Mouse (Mus musculus) macrophage (primary cell): ENCODE data around the gene Cnot6. TPM values are rescaled to one million over a fixed set of nuclear protein-coding genes. Genes with fewer than 3 reads are reported as not detected.

Experiments
- H3K27ac ChIP-seq: fragments of 350-480 bp; formaldehyde crosslinking; 2 replicates; pipeline ENCODE4 v1.9.0; 2021
- H3K36me3 ChIP-seq: fragments of 350-480 bp; formaldehyde crosslinking; 2 replicates; pipeline ENCODE4 v1.9.0; 2021; ENCODE audit errors: inconsistent target
- H3K4me3 ChIP-seq: fragments of 350-480 bp; formaldehyde crosslinking; 2 replicates; pipeline ENCODE4 v1.9.0; 2021; ENCODE audit errors: inconsistent target
- H3K79me2 ChIP-seq: fragments of 350-480 bp; formaldehyde crosslinking; 2 replicates; pipeline ENCODE4 v1.9.0; 2021; ENCODE audit errors: inconsistent target
- WGBS: methylation state at CpG from one replicate; pipeline ENCODE4 v1.1.7; 2026; ENCODE audit warnings: inconsistent platforms; ENCODE audit not compliant: missing documents; 5-methylcytosine and 5-hydroxymethylcytosine counted together
- polyA plus RNA-seq: library from polyadenylated mRNA; stranded (reverse); fragments of 250-400 nt; gene quantifications from 3 replicates; pipeline ENCODE4 v1.2.4, GENCODE M21; 2018; ENCODE audit warnings: inconsistent platforms

The Cnot6 gene
- polyA plus RNA-seq, 1 experiment from 2014 or later: 24.6 TPM

- no peak overlapping the region for H3K27ac ChIP-seq
- H3K79me2 ChIP-seq: peaks cover 99% of the 10 kb centered on the region
- peaks cover 15% of the 10 kb centered on the region; the same call in 1 of the 2 replicates for H3K36me3 ChIP-seq
- H3K4me3 ChIP-seq: no peak overlapping the region
- WGBS: 85% methylated on average over 2 of the region's 2 CpGs
Observed at GRCm38 (mm10) chr11:49696472-49696871, 16.1 kb downstream of the Cnot6 start.

DNA sequence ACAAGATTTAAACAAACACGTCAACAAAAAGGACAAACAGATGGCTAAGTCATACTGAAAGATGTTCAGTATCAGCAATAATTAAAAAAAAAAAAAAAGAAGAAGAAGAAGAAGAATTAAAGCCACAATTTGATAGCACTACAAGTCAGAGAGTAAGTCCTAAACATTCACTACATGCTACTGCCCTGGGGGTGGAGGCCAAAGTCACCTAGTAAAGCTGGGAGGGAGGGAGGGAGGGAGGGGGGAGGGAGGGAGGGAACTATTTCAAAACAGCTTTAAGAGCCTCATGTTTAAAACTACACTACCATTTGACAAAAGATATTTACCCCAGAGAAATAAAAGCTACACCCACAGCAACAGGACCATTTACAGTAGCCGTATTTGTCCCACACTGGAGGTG lies 16.8 kb downstream of the Cnot6 start:
- Histone ChIP-seq H3K27ac (no peak overlapping the region), H3K36me3 (peaks cover 11% of the 10 kb centered on the region; the same call in 1 of the 2 replicates), H3K79me2 (peaks cover 99% of the 10 kb centered on the region), H3K4me3 (no peak overlapping the region)
- 100% methylated on average over 1 of the region's 2 CpGs for WGBS

- H3K4me3 ChIP-seq: no peak overlapping the region
- peaks cover 11% of the 10 kb centered on the region; the same call in 1 of the 2 replicates for H3K36me3 ChIP-seq
- peaks cover 99% of the 10 kb centered on the region for H3K79me2 ChIP-seq
- no peak overlapping the region for H3K27ac ChIP-seq
- WGBS: 98% methylated on average over 3 of the region's 3 CpGs
Observed at GRCm38 (mm10) chr11:49695013-49695412, 17.5 kb downstream of the Cnot6 start.

GRCm38 (mm10) chr11:49684237-49684973 lies 28.1 kb downstream of the Cnot6 start:
- H3K27ac ChIP-seq: no peak overlapping the region
- peaks cover 61% of the 10 kb centered on the region for H3K36me3 ChIP-seq
- H3K4me3 ChIP-seq: no peak overlapping the region
- 88% methylated on average over 5 of the region's 12 CpGs for WGBS
- peaks cover 15% of the 10 kb centered on the region for H3K79me2 ChIP-seq

DNA sequence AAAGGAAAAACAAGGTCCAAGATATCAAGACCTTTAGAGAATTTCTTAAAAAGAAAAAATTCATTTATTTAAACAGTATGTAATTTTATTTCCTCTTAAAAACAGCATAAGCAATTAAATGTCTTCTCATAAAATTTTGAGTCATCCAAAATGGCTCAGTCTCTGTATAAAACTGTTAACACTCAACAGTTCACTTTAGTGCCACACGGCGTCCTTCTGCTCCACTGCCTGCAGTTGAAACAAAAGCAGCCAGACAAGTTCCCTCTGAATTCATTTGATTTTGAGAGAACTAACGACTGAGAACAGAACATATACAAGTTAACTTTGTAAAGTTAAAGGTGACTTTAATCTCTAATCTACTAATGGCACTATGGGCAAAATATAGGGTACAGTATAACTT lies 39.1 kb downstream of the Cnot6 start:
- Histone ChIP-seq H3K27ac (no peak overlapping the region), H3K36me3 (peaks cover 36% of the 10 kb centered on the region), H3K79me2 (no peaks in the 10 kb centered on the region), H3K4me3 (no peak overlapping the region)
- 95% methylated on average over 3 of the region's 3 CpGs for WGBS

DNA sequence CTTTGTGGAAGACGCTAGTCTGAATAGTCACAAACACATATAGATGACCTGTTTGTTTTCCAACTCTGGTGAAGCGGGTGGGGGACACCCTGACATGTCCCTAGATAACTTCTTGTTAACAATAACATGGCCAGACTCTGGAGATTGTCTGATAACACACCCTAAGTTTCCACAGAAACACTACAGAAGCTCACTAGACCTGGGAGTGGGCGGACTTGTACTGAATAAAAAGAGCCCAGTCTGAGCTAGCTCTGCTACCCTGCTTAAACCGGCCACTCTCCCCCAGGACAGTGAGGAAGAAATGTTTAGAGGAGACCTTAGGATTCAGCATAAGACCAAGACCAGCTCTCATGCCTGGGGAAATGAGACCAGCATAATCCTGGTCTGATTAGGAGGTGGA lies 47.1 kb downstream of the Cnot6 start:
- Histone ChIP-seq H3K36me3 (no peaks in the 10 kb centered on the region), H3K79me2 (no peaks in the 10 kb centered on the region), H3K4me3 (no peak overlapping the region), H3K27ac (no peak overlapping the region)
- 79% methylated on average over 4 of the region's 4 CpGs for WGBS

GRCm38 (mm10) chr11:49664262-49665140 lies 48.0 kb downstream of the Cnot6 start:
- no peak overlapping the region for H3K4me3 ChIP-seq
- H3K27ac ChIP-seq: no peak overlapping the region
- H3K79me2 ChIP-seq: no peaks in the 10 kb centered on the region
- 55% methylated on average over 12 of the region's 12 CpGs for WGBS
- no peaks in the 10 kb centered on the region for H3K36me3 ChIP-seq

DNA sequence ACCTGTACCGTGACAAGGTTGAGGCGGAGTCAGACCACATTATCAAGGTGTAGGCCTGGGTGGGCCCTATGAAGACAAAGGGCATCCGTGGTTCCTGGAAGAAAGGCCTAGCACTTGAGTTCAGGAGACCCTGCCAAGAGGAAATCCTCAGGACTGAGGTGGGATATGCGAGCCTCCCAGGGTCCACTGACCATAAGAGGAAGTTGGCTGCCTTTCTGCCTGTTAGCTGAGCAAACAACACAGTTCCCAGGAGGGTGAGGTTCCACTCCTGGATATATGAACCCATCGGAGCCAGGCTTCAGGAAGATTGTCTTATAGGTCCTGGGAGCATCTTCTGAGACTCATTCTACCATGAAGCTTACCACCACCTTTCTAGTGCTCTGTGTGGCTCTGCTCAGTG lies 49.2 kb downstream of the Cnot6 start, which contains the start of gene Scgb3a1:
Gene Scgb3a1 (plus strand): TSS at position 301 of the 400 bp plus-strand sequence.
- H3K27ac ChIP-seq: no peak within 1 kb of the TSS
- no peaks in the 10 kb centered on the region for H3K79me2 ChIP-seq
- H3K36me3 ChIP-seq: no peaks in the 10 kb centered on the region
- 51% methylated on average over 5 of the region's 5 CpGs for WGBS
- H3K4me3 ChIP-seq: no peak within 1 kb of the TSS

- H3K79me2 ChIP-seq: no peaks in the 10 kb centered on the region
- H3K4me3 ChIP-seq: no peak overlapping the region
- H3K27ac ChIP-seq: no peak overlapping the region
- WGBS: 75% methylated on average over 15 of the region's 15 CpGs
- H3K36me3 ChIP-seq: no peaks in the 10 kb centered on the region
Observed at GRCm38 (mm10) chr11:49662292-49662780, 50.2 kb downstream of the Cnot6 start.

GRCm38 (mm10) chr11:49659470-49659799 lies 53.1 kb downstream of the Cnot6 start:
- Histone ChIP-seq H3K36me3 (no peaks in the 10 kb centered on the region), H3K27ac (no peak overlapping the region), H3K79me2 (no peaks in the 10 kb centered on the region), H3K4me3 (no peak overlapping the region)
- WGBS: 85% methylated on average over 7 of the region's 7 CpGs

DNA sequence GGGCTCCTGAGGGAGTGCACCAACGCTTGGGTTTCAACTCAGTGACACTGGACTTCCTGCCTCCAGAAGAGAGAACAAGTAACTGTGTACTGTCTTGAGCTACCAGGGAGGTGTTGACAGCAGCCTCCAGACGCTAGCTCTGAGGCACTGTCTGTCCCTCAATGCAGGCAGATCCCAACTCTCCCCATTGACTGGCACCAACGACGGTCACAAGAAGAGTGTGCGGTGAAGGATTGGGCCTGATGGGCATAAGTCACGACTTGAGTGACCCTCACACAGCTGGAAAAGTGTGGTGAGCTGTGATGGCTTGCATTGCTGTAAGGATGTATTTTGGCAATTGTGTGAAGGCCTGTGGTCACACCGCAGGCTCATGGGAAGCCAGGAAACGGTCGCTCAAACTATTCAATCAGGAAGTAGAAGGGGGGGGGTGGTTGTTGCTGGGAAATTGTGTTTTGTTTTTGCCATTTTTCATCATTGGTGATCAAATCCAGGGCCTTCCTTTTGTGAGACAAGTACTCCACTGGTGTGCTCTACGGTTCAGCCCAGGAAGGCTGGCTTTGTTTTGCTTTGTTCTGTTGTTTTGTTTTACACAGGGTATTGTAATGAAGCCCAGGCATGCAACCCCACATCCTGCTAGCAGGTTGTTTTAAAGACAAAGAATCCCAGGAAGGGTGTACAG lies 53.6 kb downstream of the Cnot6 start:
- WGBS: 16% methylated on average over 10 of the region's 10 CpGs
- H3K4me3 ChIP-seq: no peak overlapping the region
- H3K27ac ChIP-seq: no peak overlapping the region
- no peaks in the 10 kb centered on the region for H3K36me3 ChIP-seq
- no peaks in the 10 kb centered on the region for H3K79me2 ChIP-seq

GRCm38 (mm10) chr11:49658065-49658464 lies 54.5 kb downstream of the Cnot6 start:
- Histone ChIP-seq H3K4me3 (no peak overlapping the region), H3K79me2 (no peaks in the 10 kb centered on the region), H3K36me3 (no peaks in the 10 kb centered on the region), H3K27ac (no peak overlapping the region)
- 88% methylated on average over 4 of the region's 4 CpGs for WGBS

DNA sequence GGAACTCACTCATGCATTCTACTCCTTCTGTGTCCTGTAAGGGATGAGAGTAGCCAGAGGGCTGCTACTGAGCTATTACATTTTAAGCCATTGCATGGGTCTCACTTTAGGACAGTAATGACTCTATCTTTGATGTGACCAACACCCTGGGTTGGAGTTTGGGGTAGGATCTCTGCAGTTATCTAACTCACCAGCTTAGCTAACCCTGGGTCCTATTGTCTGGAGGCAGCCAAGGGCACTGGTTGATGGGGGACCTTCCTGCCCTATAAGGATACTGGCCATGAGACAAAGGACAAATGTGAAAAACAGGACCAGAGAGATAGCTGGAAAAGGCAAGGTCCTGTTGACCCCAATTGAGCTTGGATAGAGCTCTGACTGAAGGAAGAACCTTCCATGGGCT lies 57.0 kb downstream of the Cnot6 start:
- no peaks in the 10 kb centered on the region for H3K36me3 ChIP-seq
- H3K79me2 ChIP-seq: no peaks in the 10 kb centered on the region
- H3K27ac ChIP-seq: no peak overlapping the region
- H3K4me3 ChIP-seq: no peak overlapping the region

GRCm38 (mm10) chr11:49654651-49655050 lies 57.9 kb downstream of the Cnot6 start:
- Histone ChIP-seq H3K4me3 (no peak overlapping the region), H3K27ac (no peak overlapping the region), H3K79me2 (no peaks in the 10 kb centered on the region), H3K36me3 (no peaks in the 10 kb centered on the region)
- 94% methylated on average over 5 of the region's 5 CpGs for WGBS

DNA sequence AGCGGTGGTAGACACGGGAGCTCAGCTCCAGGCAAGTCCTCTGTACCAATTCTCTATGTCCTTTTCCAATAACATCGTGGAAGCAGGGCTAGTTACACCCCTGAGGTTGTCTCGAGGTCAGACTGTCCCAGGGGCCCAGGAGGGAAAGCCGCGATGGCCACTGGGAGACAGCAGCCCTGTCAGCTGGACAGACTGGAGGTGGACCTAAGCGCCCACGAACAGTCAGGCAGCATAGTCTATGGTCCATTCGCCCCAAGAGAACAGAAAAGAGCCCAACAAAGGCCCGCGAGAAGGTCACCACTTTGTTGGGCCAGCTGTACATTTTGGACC lies 59.5 kb downstream of the Cnot6 start:
- Histone ChIP-seq H3K4me3 (no peak overlapping the region), H3K79me2 (no peaks in the 10 kb centered on the region), H3K27ac (no peak overlapping the region), H3K36me3 (no peaks in the 10 kb centered on the region)
- 55% methylated on average over 11 of the region's 11 CpGs for WGBS
